8 mouse cellular contexts compared by ENCODE assay signal in the genomic region with DNA sequence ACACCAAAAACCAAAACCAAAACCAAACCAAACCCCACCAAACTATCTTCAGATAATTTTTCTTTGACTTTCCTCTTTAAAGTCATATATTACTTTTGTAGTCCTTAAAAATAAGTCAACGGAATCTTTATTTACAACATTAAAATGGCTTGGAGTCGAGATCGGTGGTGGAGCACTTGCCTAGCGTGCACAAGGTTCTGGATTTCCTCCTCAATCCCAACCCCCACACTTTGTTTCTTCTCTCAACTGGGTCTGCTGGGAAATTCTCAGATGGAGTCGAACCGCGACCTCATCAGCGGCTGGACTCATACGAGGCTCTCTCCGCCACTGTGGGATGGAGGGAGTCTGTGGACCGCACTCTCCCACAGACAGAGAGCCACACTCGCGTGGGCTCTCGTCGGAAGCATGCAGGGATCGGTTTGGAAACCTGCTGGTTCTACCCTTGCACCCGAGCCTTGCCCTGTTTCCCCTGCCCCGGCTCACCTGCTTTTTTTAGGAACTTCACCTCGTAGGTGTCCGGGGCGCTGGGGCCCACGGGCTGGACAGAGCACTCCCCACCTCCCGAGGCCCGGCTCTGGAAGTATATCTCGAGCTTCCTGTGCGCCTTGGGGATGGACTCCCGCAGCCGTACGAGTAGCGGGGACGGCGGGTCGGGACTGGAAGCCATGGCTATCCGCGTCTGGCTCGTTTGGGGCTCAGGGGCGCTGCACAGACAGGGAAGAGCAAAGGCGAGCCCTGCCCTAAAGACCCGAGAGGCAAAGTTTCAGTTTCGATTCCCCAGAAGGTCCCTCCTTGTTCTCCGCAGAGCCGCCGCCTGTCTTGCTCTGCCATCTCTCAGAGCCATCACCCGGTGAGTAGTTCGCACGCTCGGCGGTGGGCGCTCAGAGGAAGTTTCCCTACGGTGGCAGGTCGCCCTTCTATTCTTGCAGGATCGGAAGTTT. TPM values are rescaled to one million over a fixed set of nuclear protein-coding genes. Genes with fewer than 3 reads are reported as not detected.
DNase-seq lines count a peak whose midpoint lies in the region; ATAC-seq lines count a peak whose summit lies in the region.

TSS of gene Parp9 (plus strand) at position 260 of the 941 bp plus-strand sequence.
TSS of gene Dtx3l (minus strand) at position 941 of the 941 bp plus-strand sequence.

- 2% methylated on average over 52 of the region's 52 CpGs for WGBS in hindbrain, embryonic 15.5 days

- H3K4me2 ChIP-seq in hindbrain, embryonic 15.5 days: peak within 1 kb of the TSS; percentile 89

- peak within 1 kb of the TSS; percentile 47 for H3K9ac ChIP-seq in hindbrain, embryonic 15.5 days

- H3K4me3 ChIP-seq in hindbrain, embryonic 15.5 days: peak within 1 kb of the TSS; percentile 49
- peak within 1 kb of the TSS; percentile 98 for H3K4me3 ChIP-seq in megakaryocyte, embryonic 14.5 days (replicated peaks)

- H3K27me3 ChIP-seq in hindbrain, embryonic 15.5 days: peaks cover 11% of the 10 kb centered on the region; the same call in 1 of the 2 replicates
- H3K27me3 ChIP-seq in megakaryocyte, embryonic 14.5 days (replicated peaks): no peaks in the 10 kb centered on the region

- peak; percentile 48; the same call in 1 of the 2 replicates for ATAC-seq in hindbrain, embryonic 15.5 days (ENCODE audit: low FRiP score, low read depth)

- H3K9me3 ChIP-seq in hindbrain, embryonic 15.5 days: no peaks in the 10 kb centered on the region
- H3K9me3 ChIP-seq in megakaryocyte, embryonic 14.5 days: no peaks in the 10 kb centered on the region

- H3K4me1 ChIP-seq in hindbrain, embryonic 15.5 days (replicated peaks): peaks cover 12% of the 10 kb centered on the region
- H3K4me1 ChIP-seq in megakaryocyte, embryonic 14.5 days: peaks cover 30% of the 10 kb centered on the region

- no peak within 1 kb of the TSS for H3K27ac ChIP-seq in hindbrain, embryonic 15.5 days (replicated peaks)

- peak; percentile 57 for DNase-seq in ZHBTc4 (ENCODE audit: low read depth, low spot score)
- DNase-seq in cerebellum, postnatal 25 days: peak; percentile 53 to 55
- DNase-seq in gastrocnemius, adult 18-20 months (ENCODE audit: low spot score): peak; percentile 59
- peak; percentile 30 to 46 for DNase-seq in layer of hippocampus, postnatal 36 days
- DNase-seq in right cerebral cortex, adult 2 months (ENCODE audit: low spot score in 2 of 2): peak; percentile 27 to 42
- DNase-seq in urinary bladder, postnatal 25 days (ENCODE audit: low spot score): peak; percentile 44

- no peaks in the 10 kb centered on the region for H3K36me3 ChIP-seq in hindbrain, embryonic 15.5 days
- peaks cover 62% of the 10 kb centered on the region for H3K36me3 ChIP-seq in megakaryocyte, embryonic 14.5 days (replicated peaks; ENCODE audit: low read length)

RNA-seq across cellular contexts. Expression of gene Parp9, which starts in this region (rescaled TPM):
- total RNA-seq in gastrocnemius, adult 18-20 months (2021): 1 to 10 TPM; 3.1 to 5.0 TPM
- polyA plus RNA-seq in hindbrain, embryonic 15.5 days (2015; fragmentation: Nextera tagmentation; extraction: Ambion mirVana): 1.8 and 2.8 TPM in 2 replicates
- 1 to 10 TPM; 3.2 to 3.3 TPM for total RNA-seq in layer of hippocampus, postnatal 36 days (2021)
- polyA plus RNA-seq in megakaryocyte, embryonic 14.5 days (2012; ENCODE audit: insufficient read depth, low replicate concordance): 0.62 and 3.0 TPM in 2 replicates

RNA-seq across cellular contexts. Expression of gene Dtx3l, which starts in this region (rescaled TPM):
- 1 to 10 TPM; 4.3 to 5.1 TPM for total RNA-seq in gastrocnemius, adult 18-20 months (2021)
- polyA plus RNA-seq in hindbrain, embryonic 15.5 days (2015; fragmentation: Nextera tagmentation; extraction: Ambion mirVana): 1.5 and 2.0 TPM in 2 replicates
- 1 to 10 TPM; 4.3 to 4.4 TPM for total RNA-seq in layer of hippocampus, postnatal 36 days (2021)
- 0.40 and 1.3 TPM in 2 replicates for polyA plus RNA-seq in megakaryocyte, embryonic 14.5 days (2012; ENCODE audit: insufficient read depth, low replicate concordance)
